Mouse (Mus musculus) liver, embryonic 13.5 days (tissue): Measurements from ENCODE around the gene Dnajc5. TPM values are rescaled to one million over a fixed set of nuclear protein-coding genes. Genes with fewer than 3 reads are reported as not detected.

Source experiments
- ATAC-seq: fragments of 200-750 bp; cut with Nextera tagmentation; 2 replicates; pipeline ENCODE4 v1.8.0; 2017; ENCODE audit warnings: low read depth, mild to moderate bottlenecking, moderate number of reproducible peaks, moderate library complexity
- DNase-seq: peaks from one replicate; pipeline ENCODE4 v3.0.0; 2022
- H3K27ac ChIP-seq: fragments of 300-500 bp; sonication (generic); 2 replicates; pipeline ENCODE4 v1.5.1; 2015; ENCODE audit warnings: moderate library complexity, mild to moderate bottlenecking, inconsistent platforms
- H3K27me3 ChIP-seq: fragments of 300-500 bp; sonication (generic); 2 replicates; pipeline ENCODE4 v1.6.1; 2015; ENCODE audit warnings: mild to moderate bottlenecking, inconsistent platforms
- H3K36me3 ChIP-seq: fragments of 300-500 bp; sonication (generic); 2 replicates; pipeline ENCODE4 v1.6.1; 2015; ENCODE audit warnings: mild to moderate bottlenecking, inconsistent platforms
- H3K4me1 ChIP-seq: fragments of 300-500 bp; sonication (generic); replicated peaks from 2 replicates; pipeline ENCODE4 v1.6.1; 2015; ENCODE audit warnings: inconsistent platforms
- H3K4me2 ChIP-seq: fragments of 300-500 bp; sonication (generic); 2 replicates; pipeline ENCODE4 v1.6.1; 2015; ENCODE audit warnings: inconsistent platforms, mild to moderate bottlenecking, moderate library complexity
- H3K4me3 ChIP-seq: fragments of 300-500 bp; sonication (generic); replicated peaks from 2 replicates; pipeline ENCODE4 v1.5.1; 2015; ENCODE audit warnings: mild to moderate bottlenecking, inconsistent platforms
- H3K9ac ChIP-seq: fragments of 300-500 bp; sonication (generic); 2 replicates; pipeline ENCODE4 v1.6.1; 2015; ENCODE audit warnings: mild to moderate bottlenecking, inconsistent platforms
- H3K9me3 ChIP-seq: fragments of 300-500 bp; sonication (generic); replicated peaks from 2 replicates; pipeline ENCODE4 v1.6.1; 2016; ENCODE audit warnings: inconsistent platforms
- WGBS: fragments of 180-500 bp; shearing (Covaris S2); methylation state at CpG from one replicate; pipeline ENCODE4 v1.1.7; 2015; ENCODE audit not compliant: insufficient replicate concordance; 5-methylcytosine and 5-hydroxymethylcytosine counted together
- polyA plus RNA-seq: library from polyadenylated mRNA; unstranded; fragments of >200 nt; fragmentation: Nextera tagmentation; extraction: Ambion mirVana; gene quantifications from 2 replicates; pipeline ENCODE4 v1.2.1, GENCODE M21; 2015

Gene Dnajc5
- polyA plus RNA-seq, 1 experiment from 2014 or later: 29.6 TPM

DNA sequence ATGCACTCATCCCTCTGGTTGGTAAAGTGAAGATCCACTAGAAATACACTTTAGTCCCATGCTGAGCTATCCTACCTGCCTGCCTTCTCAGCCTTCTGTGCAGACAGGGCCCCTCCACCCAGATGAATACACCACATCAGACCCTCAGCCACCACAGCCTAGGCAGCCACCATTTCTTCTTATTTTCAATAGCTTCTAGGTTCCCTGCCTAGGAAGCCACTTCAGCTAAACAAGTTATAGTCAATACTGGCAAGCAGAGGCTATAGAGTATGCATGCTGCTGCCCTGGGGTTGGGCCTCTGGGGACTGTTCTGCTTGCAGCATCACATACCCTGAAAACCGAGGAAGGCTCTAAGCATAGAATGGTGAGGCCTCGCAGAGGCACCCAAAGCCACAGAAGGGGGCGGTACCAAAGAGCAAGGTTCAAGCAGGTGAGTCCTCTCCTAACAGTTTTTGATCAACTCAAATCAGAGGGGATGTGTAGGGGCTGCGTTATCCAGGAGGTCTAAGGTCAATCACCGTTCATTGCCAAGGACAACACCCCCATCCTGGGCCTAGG lies 71.3 kb downstream of the Dnajc5 start, which contains the start of gene Prpf6:
Gene Prpf6 (plus strand): TSS at position 341 of the 558 bp plus-strand sequence.
- H3K4me1 ChIP-seq: peaks cover 38% of the 10 kb centered on the region
- peak within 1 kb of the TSS; percentile 86 for H3K9ac ChIP-seq
- H3K36me3 ChIP-seq: peaks cover 37% of the 10 kb centered on the region
- ATAC-seq (peak; percentile 28), DNase-seq (no peak)
- WGBS: 4% methylated on average over 5 of the region's 5 CpGs
- H3K27me3 ChIP-seq: peaks cover 6% of the 10 kb centered on the region
- H3K4me3 ChIP-seq: peak within 1 kb of the TSS; percentile 78
- peak within 1 kb of the TSS; percentile 81 for H3K27ac ChIP-seq
- peak within 1 kb of the TSS; percentile 94 for H3K4me2 ChIP-seq
- no peaks in the 10 kb centered on the region for H3K9me3 ChIP-seq

DNA sequence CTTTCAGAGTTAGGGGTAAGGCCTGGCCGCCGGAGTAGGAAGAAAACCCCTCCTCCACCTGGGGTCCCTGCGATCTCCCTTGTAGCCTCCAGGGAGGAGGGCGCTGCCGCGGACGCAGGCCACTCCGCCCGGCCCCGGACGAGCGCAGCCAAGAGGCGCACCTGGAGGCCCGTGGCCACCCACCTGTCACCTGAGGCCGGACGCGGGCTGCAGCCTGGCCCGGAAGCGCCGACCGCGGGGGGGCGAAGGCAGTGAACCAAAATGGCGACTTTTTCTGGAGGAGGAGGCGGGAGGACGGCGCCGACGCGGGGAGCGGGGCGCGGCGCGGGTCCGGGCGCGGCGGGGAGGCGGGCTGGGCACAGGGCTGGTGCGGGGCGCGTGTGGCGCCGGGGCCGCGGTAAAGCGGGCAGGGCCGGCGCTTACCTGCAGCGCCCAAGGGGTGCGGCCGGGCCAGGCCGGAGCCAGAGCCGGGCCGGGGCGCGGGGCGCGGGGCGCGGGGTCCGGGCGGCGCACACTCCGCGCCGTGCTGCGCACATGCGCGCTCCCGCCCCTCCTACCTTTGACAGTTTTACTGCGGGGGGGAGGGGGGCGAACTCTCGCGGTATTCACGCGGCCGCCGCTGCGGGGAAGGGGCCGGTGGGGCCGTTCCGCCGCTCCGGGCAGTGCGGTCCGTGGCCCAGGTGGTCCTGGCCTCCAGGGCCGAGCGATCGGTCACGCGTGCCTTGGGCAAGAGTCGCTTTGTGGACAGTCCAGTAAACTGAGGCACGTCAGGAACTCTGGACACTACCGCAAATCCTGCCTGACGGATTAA lies 72.2 kb downstream of the Dnajc5 start, which contains the start of gene Zfp512b:
Gene Zfp512b (minus strand): TSS at position 573 of the 811 bp plus-strand sequence.
- peaks cover 11% of the 10 kb centered on the region for H3K27me3 ChIP-seq
- H3K36me3 ChIP-seq: peaks cover 31% of the 10 kb centered on the region
- H3K9ac ChIP-seq: peak within 1 kb of the TSS; percentile 86
- DNase-seq: peak; percentile 39
- H3K27ac ChIP-seq: peak within 1 kb of the TSS; percentile 81
- ATAC-seq: peak; percentile 51
- no peaks in the 10 kb centered on the region for H3K9me3 ChIP-seq
- H3K4me2 ChIP-seq: peak within 1 kb of the TSS; percentile 94
- 1% methylated on average over 80 of the region's 97 CpGs for WGBS
- H3K4me3 ChIP-seq: peak within 1 kb of the TSS; percentile 78
- H3K4me1 ChIP-seq: peaks cover 42% of the 10 kb centered on the region

DNA sequence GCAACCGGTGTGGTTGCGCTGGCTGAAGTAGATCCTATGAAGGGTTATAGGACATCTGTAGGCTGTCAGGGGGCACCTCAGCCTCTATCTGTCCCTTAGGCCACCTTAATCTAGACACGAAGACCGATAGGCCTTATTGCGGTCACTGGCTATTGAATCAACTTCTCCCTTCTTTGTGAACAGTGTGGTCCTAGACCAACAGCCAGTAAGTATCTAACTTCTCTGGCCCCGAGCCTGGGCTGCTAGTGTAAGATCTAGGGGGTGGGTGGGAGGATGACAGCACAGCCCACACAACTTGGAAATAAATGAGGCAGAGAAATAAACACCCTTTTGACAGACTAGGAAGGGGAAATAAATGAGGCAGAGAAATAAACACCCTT lies 72.7 kb downstream of the Dnajc5 start:
- Histone ChIP-seq H3K27me3 (peaks cover 16% of the 10 kb centered on the region), H3K27ac (peak overlapping the region; percentile 81), H3K4me2 (peak overlapping the region; percentile 94), H3K9ac (peak overlapping the region; percentile 86), H3K9me3 (no peaks in the 10 kb centered on the region), H3K36me3 (peaks cover 26% of the 10 kb centered on the region), H3K4me3 (peak overlapping the region; percentile 78), H3K4me1 (peaks cover 47% of the 10 kb centered on the region)
- DNase-seq (no peak), ATAC-seq (peak; percentile 29)
- WGBS: 0% methylated on average over 6 of the region's 6 CpGs

DNA sequence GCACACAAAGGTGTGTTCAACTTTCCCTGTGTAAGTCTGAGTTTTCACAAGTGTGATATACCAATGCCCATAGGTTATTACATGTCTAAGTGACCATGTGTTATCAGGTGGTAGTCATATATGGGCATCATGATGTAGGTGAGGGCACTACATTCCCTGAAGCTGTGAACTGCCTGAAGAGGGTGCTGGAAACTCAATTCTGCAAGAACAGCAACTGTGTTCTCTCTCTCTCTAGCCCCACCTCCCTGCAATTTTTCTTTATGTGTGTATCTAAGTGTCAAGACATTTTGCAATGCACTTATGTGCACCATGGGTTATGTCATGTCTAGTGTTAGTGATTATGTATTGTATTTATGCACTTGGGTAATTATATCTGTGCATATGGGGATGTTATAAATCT lies 73.7 kb downstream of the Dnajc5 start:
- Histone ChIP-seq H3K4me3 (no peak overlapping the region), H3K27ac (no peak overlapping the region), H3K9ac (no peak overlapping the region), H3K4me2 (no peak overlapping the region), H3K27me3 (peaks cover 26% of the 10 kb centered on the region), H3K36me3 (peaks cover 17% of the 10 kb centered on the region), H3K9me3 (no peaks in the 10 kb centered on the region), H3K4me1 (peaks cover 56% of the 10 kb centered on the region)
- ATAC-seq (no peak), DNase-seq (no peak)

DNA sequence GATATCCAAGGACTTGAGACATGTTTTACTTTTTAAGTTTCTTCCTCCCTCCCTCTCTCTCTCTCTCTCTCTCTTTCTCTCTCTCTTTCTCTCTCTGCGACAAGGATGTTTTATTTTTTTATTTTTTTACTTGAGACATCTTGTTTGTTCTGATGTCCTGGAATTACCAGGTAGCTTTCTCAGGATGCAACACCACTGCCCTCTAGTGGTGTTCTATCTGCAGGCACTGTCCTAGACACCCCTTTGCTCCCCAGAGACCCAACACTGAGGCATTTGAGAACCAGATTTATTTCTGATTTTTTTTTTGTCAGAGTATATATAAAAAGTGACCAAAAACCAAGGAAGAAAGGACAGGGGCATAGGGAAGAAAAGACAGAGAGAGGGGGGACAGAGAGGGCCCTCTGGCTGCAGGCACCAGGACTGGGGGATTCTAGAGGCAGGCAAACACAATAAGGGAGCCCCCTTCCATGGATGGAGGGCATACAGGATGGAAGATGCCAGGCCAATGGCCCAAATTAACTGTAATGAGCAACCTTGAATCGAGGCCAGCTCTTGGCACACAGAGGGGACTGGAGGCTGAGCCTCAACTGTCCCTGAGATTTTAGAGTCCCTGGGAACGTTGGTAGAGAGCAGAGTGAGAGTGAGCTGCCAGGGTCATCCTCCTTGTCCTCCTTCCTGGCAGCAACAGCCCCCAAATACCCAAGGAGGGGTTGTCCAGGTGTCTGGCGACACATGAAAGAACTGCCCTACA lies 74.8 kb downstream of the Dnajc5 start:
- no peak overlapping the region for H3K4me3 ChIP-seq
- H3K4me2 ChIP-seq: no peak overlapping the region
- H3K27me3 ChIP-seq: peaks cover 35% of the 10 kb centered on the region
- no peak overlapping the region for H3K9ac ChIP-seq
- DNase-seq (no peak), ATAC-seq (no peak)
- no peaks in the 10 kb centered on the region for H3K9me3 ChIP-seq
- H3K36me3 ChIP-seq: peaks cover 5% of the 10 kb centered on the region
- H3K27ac ChIP-seq: no peak overlapping the region
- H3K4me1 ChIP-seq: peaks cover 64% of the 10 kb centered on the region
- WGBS: 59% methylated on average over 4 of the region's 4 CpGs

DNA sequence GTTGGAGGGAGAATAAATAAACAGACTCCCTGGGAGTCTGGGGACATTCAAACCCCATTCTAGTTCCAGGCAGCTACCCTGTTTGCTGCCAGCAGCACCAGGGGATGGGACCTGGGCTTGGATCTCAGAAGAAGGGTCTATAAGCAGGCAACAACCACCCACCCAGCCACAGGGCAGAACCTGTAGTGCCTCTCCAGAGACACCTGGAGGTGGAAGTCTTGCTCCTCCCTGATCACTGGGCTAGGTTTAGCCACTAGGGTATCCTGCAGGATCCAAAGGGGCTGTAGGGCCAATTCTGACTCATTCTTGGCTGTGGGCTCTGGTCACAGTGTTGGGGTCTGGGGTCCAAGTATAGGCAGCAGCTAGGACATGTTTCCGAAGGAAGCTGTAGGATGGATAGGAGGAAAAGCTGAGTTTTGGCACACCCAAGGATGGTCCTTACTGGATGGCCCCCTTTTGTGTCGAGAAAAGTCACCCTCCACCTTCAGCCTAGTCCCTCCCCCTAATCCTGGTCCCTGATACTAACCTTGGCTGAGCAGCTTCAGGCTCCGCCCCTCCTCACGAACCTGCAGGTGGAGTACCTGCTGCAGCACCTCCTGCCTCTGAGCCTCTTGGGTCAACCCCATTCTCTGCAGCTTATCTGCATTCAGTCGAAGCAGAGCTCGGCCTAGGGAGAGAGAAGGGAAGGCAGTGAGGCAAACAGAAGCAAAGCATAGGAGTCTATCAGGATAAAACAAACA lies 76.1 kb downstream of the Dnajc5 start:
- H3K27me3 ChIP-seq: peaks cover 37% of the 10 kb centered on the region
- ATAC-seq (no peak), DNase-seq (no peak)
- H3K9me3 ChIP-seq: no peaks in the 10 kb centered on the region
- H3K4me1 ChIP-seq: peaks cover 58% of the 10 kb centered on the region
- 55% methylated on average over 6 of the region's 6 CpGs for WGBS
- H3K36me3 ChIP-seq: no peaks in the 10 kb centered on the region
- H3K4me2 ChIP-seq: no peak overlapping the region
- H3K27ac ChIP-seq: no peak overlapping the region
- no peak overlapping the region for H3K4me3 ChIP-seq
- H3K9ac ChIP-seq: no peak overlapping the region

DNA sequence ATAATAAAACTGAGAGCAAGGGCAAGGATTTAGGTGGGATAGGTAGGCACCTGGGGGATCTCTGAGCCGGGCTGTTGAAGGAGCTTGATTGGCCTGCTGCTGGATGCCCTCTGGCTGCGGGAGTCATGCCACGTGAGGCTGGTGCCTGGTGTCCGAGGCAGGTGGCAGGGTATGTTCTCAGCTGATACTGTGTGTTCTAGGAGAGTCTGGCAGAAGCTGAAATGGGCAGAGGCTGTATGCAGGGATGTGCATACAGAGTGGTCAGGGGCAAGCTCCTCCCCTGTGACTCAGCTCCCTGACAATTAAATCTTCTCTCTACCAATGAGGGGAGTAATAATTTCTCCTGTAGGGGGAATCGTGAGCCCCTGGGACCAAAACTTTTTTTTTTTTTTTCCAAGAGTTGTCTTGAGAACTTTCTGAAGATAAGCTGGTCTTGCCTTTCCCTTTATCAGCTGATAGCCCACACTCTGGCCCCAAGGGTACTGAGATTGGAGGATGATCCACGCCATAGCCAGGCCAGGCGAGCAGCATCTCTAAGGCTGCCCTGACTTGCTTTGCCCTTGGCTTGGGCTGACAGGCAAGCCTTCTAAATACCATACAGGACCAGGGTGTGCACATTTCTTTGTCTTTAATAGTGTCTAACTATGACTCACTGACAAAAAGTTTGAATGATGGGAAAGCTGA lies 77.2 kb downstream of the Dnajc5 start:
- DNase-seq: no peak
- no peaks in the 10 kb centered on the region for H3K36me3 ChIP-seq
- peaks cover 37% of the 10 kb centered on the region for H3K27me3 ChIP-seq
- H3K9me3 ChIP-seq: no peaks in the 10 kb centered on the region
- peaks cover 57% of the 10 kb centered on the region for H3K4me1 ChIP-seq
- no peak overlapping the region for H3K4me2 ChIP-seq
- 41% methylated on average over 7 of the region's 7 CpGs for WGBS
- no peak overlapping the region for H3K27ac ChIP-seq
- no peak overlapping the region for H3K9ac ChIP-seq
- H3K4me3 ChIP-seq: no peak overlapping the region
- no peak for ATAC-seq

DNA sequence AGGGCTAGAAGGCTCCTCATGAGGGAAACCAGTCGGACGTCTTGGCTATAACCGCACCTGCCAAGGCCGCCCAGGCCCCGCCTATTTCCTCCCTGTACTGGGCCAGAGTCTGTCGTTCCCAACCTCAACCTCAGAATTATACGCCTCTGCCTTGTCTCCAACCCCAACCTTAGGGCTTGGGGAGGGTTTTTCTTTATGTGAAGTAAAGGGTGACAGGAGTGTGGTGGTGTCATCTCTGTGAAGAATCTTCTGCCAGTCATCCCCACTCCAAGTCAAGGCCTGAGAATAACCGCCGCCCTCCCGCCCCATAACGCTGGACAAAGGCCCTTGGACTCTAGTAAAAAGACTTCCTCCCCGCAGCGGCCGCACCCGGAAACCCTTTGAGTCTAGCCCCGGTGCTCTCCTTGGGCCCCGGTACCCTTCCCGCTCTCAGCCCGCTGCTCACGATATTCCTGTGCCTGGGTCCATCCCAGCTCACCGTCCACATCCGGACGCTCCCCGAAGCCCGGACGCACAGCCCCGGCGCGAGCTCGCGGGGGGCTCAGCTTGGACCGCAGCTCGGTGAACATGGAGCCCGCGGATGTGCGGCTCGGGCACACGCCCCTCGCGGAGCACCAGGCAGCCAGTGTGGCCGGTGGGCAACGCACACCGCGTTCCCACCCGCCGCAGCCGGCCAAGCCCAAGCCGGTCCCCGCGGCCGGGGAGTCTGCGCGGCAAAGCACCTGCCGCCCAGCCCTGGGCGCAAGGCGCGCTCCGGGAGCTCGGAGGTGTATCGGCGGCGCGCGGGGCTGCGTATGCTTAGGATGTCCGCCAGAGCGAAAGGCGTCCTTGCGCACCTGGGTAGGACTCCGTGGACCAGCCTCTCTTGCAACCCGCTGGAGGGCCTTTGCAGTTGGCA lies 78.4 kb downstream of the Dnajc5 start, which contains the start of gene Samd10:
Gene Samd10 (minus strand): TSS at position 759 of the 898 bp plus-strand sequence.
- Histone ChIP-seq H3K36me3 (no peaks in the 10 kb centered on the region), H3K4me2 (peak within 1 kb of the TSS; percentile 91), H3K9ac (peak within 1 kb of the TSS; percentile 75), H3K27me3 (peaks cover 37% of the 10 kb centered on the region), H3K27ac (no peak within 1 kb of the TSS), H3K9me3 (no peaks in the 10 kb centered on the region), H3K4me3 (peak within 1 kb of the TSS; percentile 67), H3K4me1 (peaks cover 55% of the 10 kb centered on the region)
- ATAC-seq (0 out of 2 replicates have a peak, but pooled peaks have one; percentile 8), DNase-seq (peak; percentile 44)
- 2% methylated on average over 71 of the region's 71 CpGs for WGBS

DNA sequence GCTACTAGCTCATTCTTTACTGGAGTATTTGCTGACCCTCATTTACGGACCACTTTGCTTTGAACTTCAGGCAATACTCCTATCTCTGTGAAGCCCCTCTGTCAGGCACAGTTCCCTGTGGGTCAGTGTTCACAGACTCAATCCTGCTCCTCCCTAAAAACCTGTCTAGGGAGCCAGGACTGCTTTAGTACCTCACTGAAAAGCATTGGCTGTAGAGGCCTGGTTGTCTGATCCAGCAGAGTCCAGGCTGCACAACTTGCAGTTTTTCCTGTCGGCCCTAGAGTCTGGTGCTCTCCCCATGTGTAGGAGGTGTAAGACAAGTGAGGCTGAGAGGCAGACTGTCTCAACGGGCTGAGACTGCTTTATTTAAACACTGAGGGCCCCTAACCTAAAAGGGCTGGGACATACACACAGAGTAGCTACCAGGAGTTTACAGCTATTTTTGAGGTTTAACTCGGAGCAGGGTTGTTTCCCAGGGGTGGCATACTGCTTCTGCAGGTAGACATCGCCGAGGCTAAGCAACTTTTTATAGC lies 80.0 kb downstream of the Dnajc5 start:
- peak overlapping the region; percentile 74; the same call in 1 of the 2 replicates for H3K27ac ChIP-seq
- DNase-seq: no peak
- no peaks in the 10 kb centered on the region for H3K36me3 ChIP-seq
- 64% methylated on average over 6 of the region's 6 CpGs for WGBS
- H3K27me3 ChIP-seq: peaks cover 37% of the 10 kb centered on the region
- H3K4me3 ChIP-seq: peak overlapping the region; percentile 97
- ATAC-seq: no peak
- H3K9ac ChIP-seq: peak overlapping the region; percentile 92
- no peaks in the 10 kb centered on the region for H3K9me3 ChIP-seq
- H3K4me1 ChIP-seq: peaks cover 55% of the 10 kb centered on the region
- peak overlapping the region; percentile 75 for H3K4me2 ChIP-seq
